Mouse (Mus musculus) mouse trophoblast stem cell (cell line): ENCODE results near the gene Gm35549.
"Not testable (repeated sequence)": the region's sequence is repeated elsewhere in the genome, so short reads cannot be mapped to it uniquely, and the experiment has no call there.

Source experiments
- in situ Hi-C, 2 experiments: fragments of 300-500 bp; cut with MseI, MboI; formaldehyde crosslinking; loops; 2 replicates in 1 of 2; 3 replicates in 1 of 2; pipeline ENCODE4 v1.15.1; 2025

Gm35549 gene

DNA sequence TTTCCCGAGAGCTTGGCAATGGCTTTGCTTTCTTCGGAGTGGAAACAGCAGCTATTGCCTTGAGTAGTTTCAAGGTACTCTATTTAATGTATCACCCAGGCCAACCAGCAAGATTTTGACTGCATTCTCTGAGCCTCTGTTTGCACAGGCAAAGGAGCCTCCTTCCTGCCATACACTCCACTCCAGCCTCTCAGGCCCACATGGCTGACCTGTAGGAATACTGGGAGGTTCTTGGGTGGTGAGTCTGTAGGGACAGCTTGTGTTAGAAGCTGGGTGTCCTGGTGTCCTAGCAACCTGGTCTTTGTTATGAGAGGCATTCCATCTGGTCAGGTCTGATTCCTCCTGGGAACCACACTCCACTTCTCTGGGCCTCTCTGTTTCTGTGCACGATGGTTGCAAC lies at the start of gene Gm35549:
Gm35549 (minus strand) TSS at position 276 of the 400 bp plus-strand sequence.
- in situ Hi-C loops, result no loop called here

DNA sequence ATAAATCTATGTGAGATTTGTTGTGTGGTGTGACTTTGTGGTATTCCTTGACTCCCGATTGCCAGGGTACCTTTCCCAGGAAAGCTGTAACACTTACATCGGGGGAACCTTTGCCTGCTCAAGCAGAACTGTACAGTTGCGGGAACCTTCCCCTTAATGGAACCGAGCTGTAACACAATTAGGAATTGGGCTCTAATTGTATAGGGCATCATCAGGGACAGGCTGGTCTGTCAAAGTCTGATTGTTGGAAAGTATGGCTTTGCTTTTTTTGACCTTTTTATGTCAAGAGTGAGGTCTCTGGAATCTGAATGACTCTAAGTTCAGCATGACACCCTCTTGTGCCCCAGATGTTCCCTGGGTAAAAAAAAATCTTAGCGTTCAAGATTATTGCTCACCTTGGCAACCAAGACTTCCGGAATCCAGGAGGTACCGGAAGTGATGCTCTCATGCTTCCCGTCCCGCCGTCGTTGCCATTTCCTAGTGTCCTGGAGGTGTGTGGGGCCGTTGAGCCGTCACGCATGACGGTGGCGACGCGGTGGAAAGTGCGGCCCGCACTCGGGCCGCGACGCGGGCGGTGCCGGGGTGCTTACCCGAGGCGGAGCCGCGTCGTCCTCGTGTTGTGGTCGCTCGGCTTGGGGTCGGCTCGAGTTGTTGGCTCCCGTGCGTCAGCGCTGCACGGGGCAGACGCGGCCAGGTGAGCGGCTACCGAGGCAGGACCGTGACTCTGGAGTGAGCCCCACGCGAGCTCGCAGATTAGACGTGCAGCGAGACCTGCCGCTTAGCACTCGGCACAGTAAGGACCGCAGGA lies 42.7 kb upstream of the Gm35549 start:
- in situ Hi-C loops, result no loop called here

DNA sequence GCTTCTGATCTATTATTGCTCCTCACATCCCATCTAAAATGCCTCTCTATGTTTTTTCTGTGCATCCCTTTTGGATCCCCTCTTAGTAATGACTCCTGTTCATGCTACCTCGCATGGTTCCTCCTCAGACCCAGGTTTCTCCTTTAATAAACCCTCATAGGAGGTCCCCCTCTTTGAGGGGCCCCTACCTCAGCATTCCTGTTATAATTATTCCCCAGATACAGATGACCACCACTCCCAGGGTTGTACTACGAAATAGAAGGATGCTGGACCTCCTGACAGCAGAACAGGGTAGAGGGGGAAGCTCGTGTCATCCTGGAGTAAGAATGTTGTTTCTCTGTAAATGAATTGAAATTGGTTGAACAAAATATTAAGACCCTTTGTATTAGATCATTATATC lies 41.5 kb upstream of the Gm35549 start, which contains the start of gene Zkscan7:
Zkscan7 (plus strand) TSS at position 301 of the 400 bp plus-strand sequence.
- in situ Hi-C loops, result no loop called here

DNA sequence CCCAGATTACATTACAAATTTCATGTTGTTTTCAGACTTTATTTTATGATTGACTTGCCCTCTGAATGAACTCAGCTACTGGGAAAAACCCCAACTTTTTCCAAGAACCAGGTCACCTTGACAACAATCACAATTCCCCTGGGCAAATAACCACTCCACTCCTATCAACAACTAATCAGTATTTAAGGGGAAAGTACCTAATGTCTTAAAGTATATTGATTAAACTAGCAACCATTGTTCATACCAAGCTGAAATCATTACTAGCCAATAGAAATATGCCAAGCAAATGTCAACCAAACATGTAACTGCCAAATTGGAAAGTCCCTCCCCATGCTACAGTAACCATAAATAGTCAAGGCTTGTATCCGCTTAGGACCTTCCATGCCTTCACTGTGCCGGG lies 31.3 kb upstream of the Gm35549 start:
- in situ Hi-C loops, result no loop called here

DNA sequence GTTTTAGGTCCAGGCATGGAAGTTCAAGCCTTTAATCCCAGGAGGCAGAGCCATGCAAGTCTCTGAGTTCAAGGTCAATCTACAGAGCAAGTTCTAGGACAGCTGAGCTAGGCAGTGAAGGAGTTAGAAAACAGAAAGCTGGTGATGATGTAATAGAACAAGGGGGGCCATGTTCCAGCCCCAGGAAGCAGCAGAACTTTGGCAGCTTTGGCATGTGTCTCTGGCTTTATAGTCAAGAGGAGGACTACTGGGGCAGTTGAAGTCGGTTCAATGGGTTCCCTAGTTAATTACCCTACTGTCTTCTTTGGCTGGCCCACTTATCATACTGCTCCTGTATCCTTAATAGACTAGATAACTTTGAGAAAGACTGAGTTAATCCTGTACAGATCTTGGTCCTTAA lies 30.8 kb upstream of the Gm35549 start:
- in situ Hi-C loops, result no loop called here

DNA sequence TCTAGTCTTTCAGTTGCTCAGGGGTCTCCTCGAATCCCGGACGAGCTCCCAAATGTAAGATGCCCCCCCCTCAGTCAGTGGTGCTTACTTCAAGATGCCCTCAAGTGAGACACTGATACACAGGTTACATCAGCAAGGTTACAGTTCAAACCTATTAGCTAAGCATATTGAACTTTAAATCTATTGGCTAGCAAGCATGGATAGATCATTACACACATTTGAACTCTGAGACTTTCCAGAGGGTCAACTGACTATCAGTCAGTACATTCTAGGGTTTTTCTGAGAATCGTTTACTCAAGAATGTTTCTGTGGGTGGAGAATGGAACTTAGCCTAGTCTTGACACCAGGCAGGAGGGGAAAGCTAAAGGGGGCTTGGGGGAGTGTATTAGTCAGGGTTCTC lies 28.8 kb upstream of the Gm35549 start:
- in situ Hi-C loops, result no loop called here

DNA sequence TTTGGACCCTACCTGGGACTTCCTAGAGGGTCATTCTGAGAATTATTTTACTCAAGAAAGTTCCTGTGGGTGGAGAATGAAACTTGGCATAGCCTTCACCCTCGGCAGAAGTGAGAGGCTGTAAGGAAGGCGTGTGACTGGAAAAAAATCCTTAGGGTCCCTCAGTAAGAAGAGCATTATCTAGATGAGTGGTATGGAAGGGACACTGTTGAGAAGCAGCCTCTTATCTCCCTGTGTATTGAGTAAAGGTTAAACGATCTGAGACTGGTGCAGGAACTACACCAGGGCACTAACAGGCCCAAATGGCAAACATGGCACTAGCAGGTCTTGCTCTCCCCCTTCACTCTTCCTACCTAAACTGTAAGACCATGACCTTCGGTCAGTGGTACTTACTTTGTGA lies 22.4 kb upstream of the Gm35549 start:
- in situ Hi-C loops, result no loop called here

DNA sequence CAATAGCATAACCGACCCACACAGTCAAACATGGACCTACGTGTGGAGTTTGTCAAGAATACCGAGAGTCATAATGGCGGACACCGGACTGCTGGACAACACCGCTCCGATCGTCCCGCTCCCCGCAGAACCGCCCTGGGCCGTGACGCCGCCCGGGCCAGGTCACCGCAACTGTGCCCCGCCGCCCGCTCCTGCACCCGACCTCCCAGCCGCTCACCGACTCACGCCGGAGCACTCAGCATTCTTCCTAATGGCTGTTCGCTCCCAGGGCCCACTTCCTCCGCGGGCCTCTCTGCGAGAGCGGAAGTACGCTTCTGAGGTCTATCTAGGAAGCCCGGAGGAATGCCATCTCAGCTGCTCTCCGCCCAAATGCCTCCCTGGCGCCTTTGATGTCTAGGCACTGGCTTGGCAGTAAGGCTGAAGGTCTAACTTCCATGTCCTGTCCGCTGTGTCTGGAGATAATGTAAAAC lies 21.9 kb upstream of the Gm35549 start, which contains the start of gene Zfp445:
Zfp445 (minus strand) TSS at position 310 of the 470 bp plus-strand sequence.
- in situ Hi-C loops, result no loop called here

DNA sequence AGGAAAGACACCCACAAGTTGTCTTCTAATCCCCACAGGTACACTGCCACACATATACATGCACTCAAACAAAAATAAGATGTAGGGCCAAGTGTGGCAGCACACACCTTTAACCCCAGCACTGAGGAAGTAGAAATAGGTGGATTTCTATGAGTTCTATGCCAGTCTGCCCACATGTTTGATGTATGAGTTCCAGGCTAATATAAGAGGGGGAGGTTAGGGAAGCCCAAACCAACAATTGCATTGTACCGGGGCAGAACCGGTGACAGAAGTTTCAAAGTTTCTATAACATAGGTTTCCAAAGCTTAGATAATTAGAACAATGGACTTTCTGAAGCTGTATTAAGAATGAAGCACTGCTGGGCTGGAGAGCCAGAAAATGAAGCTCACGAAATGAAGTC lies 21.0 kb upstream of the Gm35549 start:
- in situ Hi-C loops, result no loop called here

DNA sequence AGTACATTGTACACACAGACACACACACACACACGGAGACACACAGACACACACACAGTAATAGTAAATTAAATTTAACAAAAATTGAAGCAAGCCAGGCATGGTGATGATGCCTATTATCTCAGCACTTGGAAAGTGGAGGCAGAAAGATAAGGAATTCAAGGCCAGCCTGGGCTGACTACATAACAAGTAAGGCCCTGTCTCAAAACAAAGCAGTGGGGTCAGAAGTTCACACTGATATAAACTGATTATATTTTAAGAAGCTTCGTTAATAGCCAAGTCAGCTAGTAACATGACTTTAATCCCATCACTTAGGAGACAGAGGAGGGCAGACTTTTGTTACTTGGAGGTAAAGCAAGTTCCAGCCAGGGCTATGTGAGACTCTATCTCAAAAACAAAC lies 19.9 kb upstream of the Gm35549 start:
- in situ Hi-C loops, result no loop called here

DNA sequence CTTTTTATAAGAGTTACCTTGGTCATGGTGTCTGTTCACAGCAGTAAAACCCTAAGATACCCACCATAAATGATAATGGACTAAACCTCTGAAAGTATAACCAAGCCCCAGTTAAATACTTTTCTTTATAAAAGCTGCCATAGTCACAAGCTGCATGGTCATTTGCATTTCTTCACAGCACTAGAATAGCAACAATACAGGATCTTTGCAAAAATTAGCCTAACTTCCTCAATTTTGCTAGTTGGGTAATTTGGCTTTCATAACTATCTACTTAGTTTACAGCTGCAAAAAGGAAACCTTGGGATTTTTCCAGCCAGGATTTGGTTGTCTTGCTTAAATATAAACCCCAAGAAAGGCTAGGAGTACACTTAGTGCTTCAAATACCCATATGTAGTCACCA lies 16.9 kb upstream of the Gm35549 start:
- in situ Hi-C loops, result no loop called here

DNA sequence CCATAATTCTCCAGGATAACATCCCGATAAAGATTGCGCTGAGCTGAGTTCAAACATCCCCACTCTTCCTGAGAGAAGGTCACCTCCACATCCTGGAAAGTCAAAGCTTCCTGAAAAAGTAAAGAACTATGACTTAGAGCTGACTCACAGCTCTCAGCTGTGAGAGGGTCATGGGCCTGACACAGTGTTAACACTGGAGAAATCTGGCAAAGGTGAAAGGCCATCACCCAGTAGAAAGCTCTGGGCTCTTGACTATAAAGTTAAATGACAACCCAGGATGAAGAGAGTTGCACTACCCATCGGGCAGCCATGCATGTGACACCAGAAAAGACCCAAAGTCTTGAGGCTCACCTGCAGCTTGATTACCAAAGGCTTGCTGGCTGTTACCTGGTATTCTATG lies 12.9 kb upstream of the Gm35549 start:
- in situ Hi-C loops, result no loop called here

DNA sequence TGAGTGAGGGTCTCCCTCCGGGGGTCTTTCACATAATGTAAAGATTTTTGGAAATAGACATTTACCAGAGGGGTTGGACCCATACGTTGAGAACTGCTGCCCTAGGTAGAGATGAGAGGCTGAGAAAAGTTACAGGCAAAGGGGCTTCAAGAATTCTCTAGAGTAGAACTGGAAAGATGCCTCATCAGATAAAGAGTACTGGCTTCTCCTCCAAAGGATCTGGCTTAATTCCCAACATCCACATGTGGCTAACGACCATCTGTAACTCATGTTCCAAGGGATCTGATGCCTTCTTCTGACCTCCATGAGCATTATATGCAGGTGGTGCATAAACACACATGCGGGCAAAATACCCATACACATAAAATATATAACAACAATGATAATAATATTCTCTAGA lies 11.8 kb upstream of the Gm35549 start:
- in situ Hi-C loops, result no loop called here

DNA sequence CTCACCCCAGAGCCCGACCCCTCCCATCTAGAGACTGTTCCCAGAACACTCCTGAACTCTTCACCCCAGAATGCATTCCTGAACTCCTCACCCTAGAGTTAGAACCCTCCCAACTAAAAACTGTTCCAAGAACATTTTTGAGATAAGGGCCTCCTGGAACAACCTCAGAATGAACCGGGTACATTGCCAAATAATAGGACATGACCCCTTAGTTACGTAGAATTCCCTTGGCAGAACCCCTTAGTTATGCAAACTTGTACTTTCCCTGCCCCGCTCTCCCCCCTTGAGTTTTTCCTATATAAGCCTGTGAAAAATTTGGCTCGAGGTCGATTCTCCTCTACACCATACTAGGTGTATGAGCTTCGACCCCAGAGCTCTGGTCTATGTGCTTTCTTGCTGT lies 11.3 kb upstream of the Gm35549 start:
- in situ Hi-C loops, result not testable (repeated sequence)

DNA sequence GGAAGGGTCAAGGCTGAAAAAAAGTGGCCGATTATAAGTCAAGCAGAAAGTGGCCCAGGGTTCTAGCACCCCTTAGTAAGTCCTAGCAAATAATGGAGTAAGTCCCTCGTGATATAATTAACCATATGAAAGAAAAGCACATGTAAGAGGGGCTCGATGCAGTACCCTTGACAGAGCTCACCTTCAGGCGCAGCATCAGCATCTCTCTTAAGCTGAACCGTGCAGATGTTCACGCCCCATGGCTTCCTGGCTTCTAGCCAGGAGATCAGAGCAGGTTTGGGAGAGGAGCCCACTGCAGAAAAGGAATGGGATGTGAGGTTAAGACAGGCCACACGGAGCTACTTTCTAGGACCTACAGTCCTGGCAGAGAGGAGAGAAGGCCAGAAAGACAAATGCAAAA lies 10.7 kb upstream of the Gm35549 start:
- in situ Hi-C loops, result no loop called here

DNA sequence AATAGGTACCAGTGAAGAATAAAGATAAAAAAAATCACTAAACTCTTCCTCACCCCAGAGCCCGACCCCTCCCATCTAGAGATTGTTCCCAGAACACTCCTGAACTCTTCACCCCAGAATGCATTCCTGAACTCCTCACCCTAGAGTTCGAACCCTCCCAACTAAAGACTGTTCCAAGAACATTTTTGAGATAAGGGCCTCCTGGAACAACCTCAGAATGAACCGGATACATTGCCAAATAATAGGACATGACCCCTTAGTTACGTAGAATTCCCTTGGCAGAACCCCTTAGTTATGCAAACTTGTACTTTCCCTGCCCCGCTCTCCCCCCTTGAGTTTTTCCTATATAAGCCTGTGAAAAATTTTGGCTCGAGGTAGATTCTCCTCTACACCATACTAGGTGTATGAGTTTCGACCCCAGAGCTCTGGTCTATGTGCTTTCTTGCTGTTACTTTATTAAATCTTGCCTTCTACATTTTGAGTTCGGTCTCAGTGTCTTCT lies 4.0 kb upstream of the Gm35549 start:
- in situ Hi-C loops, result not testable (repeated sequence)

DNA sequence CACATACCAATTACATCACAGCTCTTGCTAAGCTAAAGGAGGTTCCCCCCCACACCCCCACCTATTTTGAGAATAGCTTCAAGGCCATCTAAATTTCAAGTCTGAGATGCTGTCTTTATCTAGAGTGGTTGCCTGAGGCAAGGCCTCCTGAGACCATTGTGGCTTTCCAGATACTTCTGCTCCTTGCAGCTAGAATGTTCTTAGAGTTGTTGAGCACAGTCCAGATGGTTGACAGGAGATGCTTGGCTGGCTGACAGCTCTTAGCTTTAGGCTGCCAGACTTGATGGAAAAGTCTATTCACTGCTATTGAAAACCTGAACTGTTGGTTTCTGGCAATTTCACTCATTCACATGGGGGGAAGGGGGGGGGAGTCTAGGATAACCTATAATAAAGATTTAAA lies 2.3 kb upstream of the Gm35549 start:
- in situ Hi-C loops, result no loop called here

DNA sequence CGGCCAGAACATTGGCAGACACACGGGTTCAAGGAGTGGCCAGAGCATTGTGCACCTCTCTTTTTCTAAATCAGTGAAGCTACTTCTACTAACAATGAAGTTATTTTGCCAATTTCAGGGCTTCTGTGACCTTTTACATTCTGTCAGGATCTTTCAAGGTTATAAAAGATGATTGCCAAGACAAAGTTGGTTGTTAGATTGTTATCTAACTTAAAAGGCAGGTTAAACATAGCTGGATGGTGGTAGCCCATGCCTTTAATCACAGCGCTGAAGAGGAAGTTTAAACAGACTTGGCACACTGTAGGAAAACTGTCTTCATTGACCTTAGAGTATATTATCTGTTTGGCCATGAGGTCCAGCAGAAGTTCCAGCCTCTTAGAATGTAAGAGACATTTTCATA lies 1.8 kb upstream of the Gm35549 start:
- in situ Hi-C loops, result no loop called here

DNA sequence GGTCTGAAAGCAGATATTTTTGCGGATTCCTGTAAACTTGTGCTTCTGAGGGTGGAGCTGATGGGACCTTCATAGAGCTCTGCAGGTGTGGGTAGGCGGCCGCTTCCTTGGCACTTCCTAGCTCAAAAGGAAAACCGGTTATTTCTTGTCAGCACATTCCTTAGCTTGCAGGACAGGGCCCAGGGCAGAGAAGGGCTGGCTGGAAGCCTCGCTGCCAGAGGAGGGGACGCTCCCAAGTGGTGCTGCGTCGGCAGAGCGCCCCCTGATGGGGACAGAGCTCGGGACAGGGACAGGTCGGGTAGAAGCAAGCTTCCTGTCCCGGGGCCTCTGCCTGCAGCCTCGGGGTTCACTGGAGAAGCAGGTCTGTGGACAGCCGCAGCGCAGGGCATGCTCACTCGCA lies 6.2 kb downstream of the Gm35549 start:
- in situ Hi-C loops, result no loop called here

DNA sequence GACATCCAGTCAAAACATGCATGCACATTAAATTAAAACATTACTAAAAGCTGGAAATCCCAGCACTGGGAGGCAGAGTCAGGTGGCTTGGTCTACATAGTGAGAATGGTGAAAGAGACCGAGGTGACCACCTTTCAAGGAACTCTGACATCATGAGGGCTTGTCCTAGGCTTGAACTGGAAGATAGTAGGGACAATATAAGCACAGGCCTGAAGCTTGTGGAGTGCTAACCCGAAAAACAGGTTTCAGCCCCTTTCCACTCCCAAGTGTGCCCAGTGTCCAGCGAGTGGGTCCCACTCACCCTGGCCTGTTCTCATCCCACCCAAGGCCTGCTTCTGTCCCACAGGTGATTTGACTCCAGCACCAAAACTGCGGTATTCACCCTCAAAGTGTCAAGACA lies 6.6 kb downstream of the Gm35549 start:
- in situ Hi-C loops, result no loop called here

DNA sequence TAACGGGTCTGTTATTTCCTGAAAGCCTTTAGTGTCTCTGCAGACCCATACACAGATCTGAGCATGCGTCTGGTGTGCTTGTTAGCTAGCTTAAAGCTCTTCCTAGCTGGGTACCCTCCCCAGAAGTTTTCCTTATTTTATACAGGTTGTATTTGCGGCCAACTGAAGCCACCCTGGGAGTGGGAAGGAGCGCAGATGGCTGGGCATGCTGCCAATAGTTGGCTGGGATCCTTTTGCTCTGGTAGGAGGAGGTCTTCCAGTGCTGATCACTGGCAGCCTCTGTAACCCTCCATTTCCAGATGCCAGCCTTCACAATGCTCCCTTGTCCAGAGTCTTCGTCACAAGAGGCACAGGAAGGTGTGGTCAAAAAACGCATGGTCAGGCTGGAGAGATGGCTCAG lies 7.0 kb downstream of the Gm35549 start:
- in situ Hi-C loops, result no loop called here

DNA sequence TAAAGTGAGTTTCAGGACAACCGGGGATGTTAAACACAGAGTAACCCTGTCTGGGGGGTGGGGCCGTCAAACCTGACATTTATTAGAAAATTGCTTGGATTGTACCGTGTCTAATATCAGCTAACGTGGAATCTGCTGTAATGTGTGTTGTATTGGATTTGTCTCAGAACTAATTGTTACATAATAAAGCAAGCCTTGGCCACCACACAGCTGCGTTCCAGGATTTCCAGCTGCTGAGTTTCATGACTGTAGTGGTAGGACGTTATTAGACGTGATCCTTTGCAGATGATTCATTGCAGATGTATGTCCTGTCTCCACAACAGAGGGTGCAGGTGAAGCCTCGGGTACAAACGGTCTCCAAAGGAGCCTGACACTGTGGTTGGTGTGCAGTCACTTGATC lies 7.7 kb downstream of the Gm35549 start:
- in situ Hi-C loops, result no loop called here

DNA sequence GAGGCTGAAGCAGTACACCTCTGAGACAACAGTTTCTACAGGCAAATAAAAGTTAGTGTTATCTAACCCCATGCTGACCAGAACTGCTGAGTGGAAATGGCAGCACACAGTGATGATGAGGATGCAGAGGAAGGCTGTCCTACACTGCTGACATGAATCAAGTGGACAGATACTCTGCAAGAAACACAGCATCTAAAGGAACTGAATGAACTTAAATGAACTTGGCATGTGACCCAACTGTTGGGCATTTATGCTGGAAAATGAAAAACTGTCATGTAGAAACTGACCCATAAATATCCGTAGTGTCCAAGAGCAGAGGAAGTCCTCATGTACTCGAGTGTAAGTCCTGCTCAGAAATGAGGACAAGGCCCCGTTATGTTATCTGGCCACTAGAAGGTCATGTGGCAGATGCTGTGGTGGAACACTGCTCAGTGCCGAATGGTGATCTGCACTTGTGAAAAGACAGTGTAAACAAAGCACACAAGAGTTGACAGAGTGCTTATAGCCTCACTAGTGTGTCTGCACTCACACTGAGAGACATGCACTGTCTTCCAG lies 13.9 kb downstream of the Gm35549 start:
- in situ Hi-C loops, result no loop called here
